Mouse (Mus musculus): ENCODE results near the gene Nrn1.

DNA sequence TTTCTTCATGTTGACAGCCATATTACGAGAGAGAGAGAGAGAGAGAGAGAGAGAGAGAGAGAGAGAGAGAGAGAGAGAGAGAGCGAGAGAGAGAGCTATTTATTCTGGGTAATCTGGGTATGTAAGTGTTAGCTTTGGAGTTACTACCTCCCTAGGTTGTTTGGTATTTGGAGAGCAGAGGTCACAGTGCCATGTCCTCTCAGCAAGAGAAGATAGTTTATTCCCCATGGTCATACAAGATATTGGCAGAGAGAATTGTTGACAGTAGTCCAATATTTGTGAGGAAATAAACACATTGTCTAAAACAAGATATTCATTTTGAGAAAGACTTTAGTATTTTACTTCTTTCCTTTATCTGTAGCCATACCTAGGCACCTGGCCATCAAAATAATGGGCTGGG is 20.8 kb downstream of the Nrn1 start:
- TF ChIP-seq CTCF (IDR thresholded peaks at IDR 0.05; ENCODE audit: low read depth, low read length), result no peak
- TF ChIP-seq POLR2A (IDR thresholded peaks at IDR 0.05; ENCODE audit: extremely low read depth, insufficient read depth, low read length), result no peak

Data from liver, adult 2 months (tissue).